Mouse (Mus musculus) megakaryocyte progenitor cell, adult 5-6 weeks (primary cell): Measurements from ENCODE around the gene Spink2. TPM values are rescaled to one million over a fixed set of nuclear protein-coding genes. Genes with fewer than 3 reads are reported as not detected.
"Not testable (repeated sequence)": the region's sequence is repeated elsewhere in the genome, so short reads cannot be mapped to it uniquely, and the experiment has no call there.

ENCODE experiments used
- ATAC-seq: replicated peaks from 2 replicates; pipeline ENCODE4 v1.8.0; 2016; ENCODE audit warnings: mild to moderate bottlenecking, moderate TSS enrichment, inconsistent platforms; ENCODE audit not compliant: poor library complexity
- total RNA-seq, 2 experiments: library from RNA; stranded (forward) in 1 of 2; stranded (reverse) in 1 of 2; fragments of 157-497, 149-512 nt in 1 of 2; fragments of 200-1000 nt in 1 of 2; gene quantifications; 2 replicates each; pipeline versions ENCODE4 v1.2.3 to v1.2.4; 2015 to 2017

Gene Spink2
- total RNA-seq (2015) (0.76 TPM in 1 of 2 replicates, not detected in the other), total RNA-seq (2017) (0.79 TPM in 1 of 2 replicates, not detected in the other)

DNA sequence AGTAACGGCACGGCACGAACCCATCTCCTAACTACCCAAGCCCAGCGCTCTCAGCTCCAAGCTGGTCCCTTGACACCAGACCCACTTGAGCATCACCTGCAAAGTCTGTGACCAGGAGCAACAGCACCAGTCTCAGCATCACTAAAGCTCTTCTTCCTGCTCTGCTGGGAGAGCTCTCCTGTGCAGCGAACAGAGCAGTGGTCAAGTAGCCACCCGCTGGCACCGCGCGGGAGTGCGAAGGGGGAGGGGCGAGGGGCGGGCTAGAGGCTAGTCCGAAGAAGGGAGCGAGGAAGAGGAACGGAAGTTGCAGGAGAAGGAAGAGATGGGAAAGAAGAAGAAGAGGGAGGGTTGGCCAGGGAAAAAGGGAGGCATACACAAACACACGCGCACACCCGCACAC is at the start of gene Spink2:
Spink2 (minus strand) TSS at position 236 of the 400 bp plus-strand sequence.
- peak; percentile 65 for ATAC-seq

DNA sequence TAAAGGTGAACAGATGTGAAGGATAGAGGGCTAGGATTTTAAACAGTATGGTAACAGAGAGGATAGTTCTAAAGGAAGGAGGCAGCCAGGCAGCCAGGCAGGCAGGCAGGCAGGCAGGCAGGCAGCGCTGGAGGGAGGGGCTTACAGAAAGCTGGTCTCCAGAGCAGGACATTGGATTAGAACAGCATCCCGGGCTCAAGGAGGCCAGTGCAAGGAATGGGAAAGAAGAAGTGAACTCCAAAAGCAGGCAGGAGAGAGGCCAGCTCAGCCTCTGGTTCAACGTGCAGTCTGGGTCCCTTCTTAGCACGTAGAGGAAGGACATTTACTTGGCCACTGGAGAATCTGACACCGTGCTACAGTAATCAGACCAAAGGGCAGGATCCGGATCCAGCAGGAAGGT is 48.9 kb upstream of the Spink2 start:
- no peak for ATAC-seq

DNA sequence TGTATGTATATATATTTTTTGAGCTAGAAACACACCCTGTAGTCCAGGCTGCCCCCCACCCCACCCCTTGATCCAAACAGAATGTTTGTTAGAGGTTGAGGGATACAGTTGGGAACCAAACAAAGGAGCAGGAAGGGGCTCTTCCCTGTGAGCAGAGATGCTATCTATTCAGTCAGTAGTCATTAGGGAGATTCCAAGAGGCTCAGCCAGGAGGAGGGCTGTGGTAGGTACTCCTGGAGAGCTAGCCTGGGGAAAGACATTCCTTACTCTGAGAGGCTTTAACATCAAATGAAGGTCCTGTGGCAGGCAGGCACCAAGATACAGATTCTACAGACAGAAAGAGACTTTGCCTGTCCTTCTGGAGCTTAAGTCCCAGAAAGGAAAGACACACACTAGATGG is 48.0 kb upstream of the Spink2 start:
- no peak for ATAC-seq

DNA sequence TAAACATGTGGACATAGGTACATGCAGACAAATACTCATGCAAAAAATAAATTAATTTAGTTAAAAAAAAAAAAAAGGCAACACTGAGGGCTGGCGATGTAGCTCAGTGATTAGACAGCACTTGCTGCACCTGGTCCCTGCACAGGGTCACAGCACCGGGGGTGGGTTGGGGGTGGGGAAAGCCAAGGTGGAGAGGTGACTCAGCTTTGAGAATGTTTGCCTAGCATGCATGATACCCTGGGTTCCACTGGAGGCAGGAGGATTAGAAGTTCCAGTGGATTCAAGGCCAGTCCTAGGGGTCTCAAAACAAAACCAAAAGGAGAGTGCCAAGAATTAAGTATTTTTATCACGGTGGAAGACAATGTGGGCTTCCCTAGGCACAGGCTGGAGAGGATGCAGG is 46.3 kb upstream of the Spink2 start:
- ATAC-seq = no peak

GRCm38 (mm10) chr5:77254402-77254801 is 43.1 kb upstream of the Spink2 start:
- no peak for ATAC-seq

GRCm38 (mm10) chr5:77253154-77253553 is 41.9 kb upstream of the Spink2 start:
- ATAC-seq = no peak

DNA sequence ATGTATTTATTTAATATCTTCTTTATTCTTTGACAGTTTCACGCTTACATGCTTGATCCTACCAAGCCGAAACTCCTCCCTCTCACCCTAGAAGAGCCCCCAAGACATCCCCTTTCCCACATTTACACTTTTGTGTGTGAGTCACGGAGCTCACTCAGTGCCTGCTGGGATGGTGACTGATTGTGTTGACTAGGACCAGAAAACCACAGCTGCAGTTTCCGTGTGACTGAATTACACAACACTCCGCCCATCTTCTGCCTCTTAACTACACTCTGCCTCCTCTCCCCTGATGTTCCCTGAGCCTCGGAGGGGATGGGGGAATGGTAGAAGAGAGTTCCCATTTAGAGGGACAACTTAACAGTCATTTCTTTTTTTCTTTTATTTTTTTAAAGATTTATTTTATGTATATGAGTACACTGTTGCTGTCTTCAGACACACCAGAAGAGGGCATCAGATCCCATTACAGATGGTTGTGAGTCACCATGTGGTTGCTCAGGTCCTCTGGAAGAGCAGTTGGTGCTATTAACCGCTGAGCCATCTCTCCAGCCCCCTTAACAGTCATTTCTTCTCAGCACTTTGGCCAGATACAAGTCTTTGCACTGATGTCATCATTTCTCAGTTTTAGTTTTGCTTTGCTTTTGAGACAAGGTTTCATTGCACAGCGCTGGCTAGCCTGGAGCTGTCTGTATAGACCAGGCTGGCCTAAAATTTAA is 41.0 kb upstream of the Spink2 start:
- ATAC-seq = peak; percentile 87

DNA sequence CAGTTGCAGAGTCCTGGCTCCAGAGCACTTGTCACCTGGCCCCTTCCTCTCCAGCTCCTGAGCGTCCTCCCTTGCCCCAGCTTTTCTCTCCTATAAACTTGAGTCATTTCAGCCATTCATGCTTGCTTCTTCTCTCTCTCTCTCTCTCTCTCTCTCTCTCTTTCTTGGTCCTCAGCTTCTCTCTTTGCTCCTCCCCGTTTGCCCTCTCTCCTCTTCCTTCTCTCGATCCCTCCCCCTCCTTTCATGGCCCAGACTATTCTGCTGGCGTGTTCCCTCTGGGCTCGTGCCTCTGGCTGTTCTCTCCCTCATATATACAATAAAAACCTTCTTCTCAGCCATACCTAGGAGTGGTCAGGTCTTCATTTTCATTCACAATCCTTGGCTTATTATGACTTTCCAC is 40.4 kb upstream of the Spink2 start:
- no peak; the same call in 1 of the 2 replicates for ATAC-seq

GRCm38 (mm10) chr5:77250083-77250482 is 38.8 kb upstream of the Spink2 start:
- peak; percentile 38; the same call in 1 of the 2 replicates for ATAC-seq

DNA sequence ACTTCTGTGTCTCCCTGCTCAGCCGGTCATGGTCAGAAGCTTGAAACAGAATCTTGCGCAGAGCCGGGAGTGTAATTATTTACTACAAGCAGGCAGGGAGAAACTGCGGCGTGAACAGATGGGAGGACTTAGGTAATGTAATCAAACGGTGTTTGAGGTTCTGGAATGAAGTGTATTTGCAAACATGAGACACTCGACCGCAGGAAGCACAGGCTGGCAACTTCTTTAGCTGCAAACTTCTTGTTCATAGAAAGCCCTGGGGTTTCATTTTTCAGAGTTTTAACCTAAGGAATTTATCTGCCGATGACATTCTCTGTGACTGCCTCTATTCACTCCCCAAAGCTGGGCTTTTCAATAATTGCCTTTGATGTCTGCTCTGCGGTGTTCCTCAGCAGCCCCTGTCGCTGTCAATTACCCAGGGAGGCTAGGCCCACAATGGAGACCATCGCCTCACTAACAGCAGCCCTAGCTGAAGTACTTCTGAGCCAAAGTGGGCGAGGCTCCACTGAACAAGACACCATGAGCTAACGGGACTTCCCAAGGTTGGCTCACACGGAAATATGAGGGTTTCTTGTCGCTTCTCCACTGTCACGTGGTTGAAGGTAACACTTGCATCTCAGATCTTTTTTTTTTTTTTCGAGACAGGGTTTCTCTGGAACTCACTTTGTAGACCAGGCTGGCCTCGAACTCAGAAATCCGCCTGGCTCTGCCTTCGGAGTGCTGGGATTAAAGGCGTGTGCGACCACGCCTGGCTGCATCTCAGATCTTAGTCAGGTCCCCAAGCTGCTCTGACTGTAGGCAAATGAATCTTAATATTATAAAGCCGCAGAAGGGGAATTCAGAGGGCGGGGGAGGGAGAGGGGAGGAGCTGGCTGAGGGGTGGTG is 34.8 kb upstream of the Spink2 start:
- peak; percentile 76 for ATAC-seq

DNA sequence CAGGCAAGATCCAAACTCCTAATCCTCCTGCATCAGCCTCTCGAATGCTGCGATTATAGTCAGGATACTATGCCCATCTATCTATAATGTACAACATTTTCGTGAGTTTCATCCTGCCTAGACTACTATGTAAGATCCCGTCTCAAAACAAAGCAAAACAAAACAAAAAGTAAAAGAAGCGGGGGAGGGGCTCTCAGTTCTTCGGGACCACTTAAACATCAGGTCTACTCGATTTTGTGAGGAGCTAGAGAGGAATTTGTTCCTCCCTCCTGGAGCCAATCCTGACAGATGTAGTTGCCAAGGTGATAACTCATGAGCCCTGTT is 34.2 kb upstream of the Spink2 start:
- ATAC-seq = no peak; the same call in 1 of the 2 replicates

GRCm38 (mm10) chr5:77244331-77244987 is 33.2 kb upstream of the Spink2 start:
- ATAC-seq = no peak

- ATAC-seq = peak; percentile 82
Measured at GRCm38 (mm10) chr5:77237104-77237503, 25.8 kb upstream of the Spink2 start.

DNA sequence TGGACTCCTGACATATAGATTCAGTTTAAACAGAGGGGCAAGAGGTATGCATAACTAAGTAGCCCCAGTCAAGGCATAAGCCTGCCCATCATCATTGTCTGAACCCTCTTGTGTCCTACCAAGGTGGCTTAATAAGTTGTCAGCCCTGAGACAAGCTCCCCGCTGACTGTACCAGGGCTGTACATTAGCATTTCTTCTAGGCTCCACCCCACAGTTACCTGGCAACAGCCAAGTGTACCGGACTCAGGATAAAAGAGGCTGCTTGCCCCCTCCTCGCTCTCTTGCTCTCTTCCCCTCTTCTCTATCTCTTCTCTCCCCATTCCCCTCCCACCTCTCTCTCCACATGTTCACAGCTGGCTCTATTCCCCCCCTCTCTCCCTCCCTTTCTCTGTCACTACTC is 23.6 kb upstream of the Spink2 start:
- no peak for ATAC-seq

GRCm38 (mm10) chr5:77231863-77232262 is 20.6 kb upstream of the Spink2 start:
- ATAC-seq = not testable (repeated sequence)

DNA sequence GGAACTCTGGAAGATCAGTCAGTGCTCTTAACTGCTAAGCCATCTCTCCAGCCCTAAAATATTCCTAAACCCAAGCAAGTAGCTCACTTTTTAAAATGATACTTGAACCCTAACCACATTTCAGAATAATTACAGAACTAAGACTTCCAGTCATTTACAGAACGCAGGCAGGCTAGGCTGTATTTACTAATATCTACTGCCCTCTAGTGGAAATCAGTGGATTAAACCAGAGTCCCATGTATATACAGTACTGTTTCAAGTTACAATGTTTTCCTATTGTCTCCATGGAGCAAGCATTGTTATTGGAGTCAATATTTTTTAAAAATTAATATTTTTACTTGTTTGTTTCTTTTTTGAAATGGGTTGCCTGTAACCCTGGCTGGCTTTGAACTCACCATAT is 17.7 kb upstream of the Spink2 start:
- ATAC-seq = peak; percentile 95

- ATAC-seq = peak; percentile 58
Measured at GRCm38 (mm10) chr5:77223043-77223975, 12.0 kb upstream of the Spink2 start.

- ATAC-seq = peak; percentile 62
Measured at GRCm38 (mm10) chr5:77217724-77218123, 6.5 kb upstream of the Spink2 start.

DNA sequence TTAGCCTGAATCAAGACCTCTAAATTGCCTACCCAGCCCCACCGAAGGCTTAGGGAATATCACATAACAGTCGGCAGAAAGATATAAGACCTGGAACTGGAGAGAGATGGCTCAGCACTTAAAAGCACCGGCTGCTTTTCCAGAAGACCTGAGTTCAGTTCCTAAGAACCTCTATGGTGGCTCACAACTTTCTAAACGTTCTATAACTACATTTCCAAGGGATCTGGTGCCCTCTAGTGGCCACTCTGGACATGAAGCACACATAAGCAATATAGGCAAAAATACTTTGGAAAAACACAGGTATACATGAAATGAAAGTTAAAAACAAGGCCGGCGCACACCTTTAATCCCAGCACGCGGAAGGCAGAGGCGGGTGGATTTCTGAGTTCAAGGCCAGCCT is 5.9 kb upstream of the Spink2 start:
- peak; percentile 92 for ATAC-seq

- ATAC-seq = no peak
Measured at GRCm38 (mm10) chr5:77206134-77206533, 5.1 kb downstream of the Spink2 start.
